Mouse (Mus musculus) megakaryocyte-erythroid progenitor cell, adult 5-6 weeks (primary cell): Measurements from ENCODE around the gene Cep170b. TPM values are rescaled to one million over a fixed set of nuclear protein-coding genes. Genes with fewer than 3 reads are reported as not detected.
A peak's percentile ranks its signal among the peaks of the same experiment; 100 is the strongest.

Source experiments
- ATAC-seq: replicated peaks from 2 replicates; pipeline ENCODE4 v1.8.0; 2016; ENCODE audit warnings: mild to moderate bottlenecking, inconsistent platforms; ENCODE audit not compliant: severe bottlenecking, poor library complexity, low FRiP score, low TSS enrichment
- total RNA-seq, 2 experiments: library from RNA; stranded (forward) in 1 of 2; stranded (reverse) in 1 of 2; fragments of 200-1000, 215-1000 nt in 1 of 2; fragments of >200 nt in 1 of 2; fragmentation: Nextera tagmentation in 1 of 2; gene quantifications; 2 replicates each; pipeline ENCODE4 v1.2.3; 2014 to 2017

Gene Cep170b
- total RNA-seq, 2 experiments from 2014 or later: 2.0 to 20.5 TPM

DNA sequence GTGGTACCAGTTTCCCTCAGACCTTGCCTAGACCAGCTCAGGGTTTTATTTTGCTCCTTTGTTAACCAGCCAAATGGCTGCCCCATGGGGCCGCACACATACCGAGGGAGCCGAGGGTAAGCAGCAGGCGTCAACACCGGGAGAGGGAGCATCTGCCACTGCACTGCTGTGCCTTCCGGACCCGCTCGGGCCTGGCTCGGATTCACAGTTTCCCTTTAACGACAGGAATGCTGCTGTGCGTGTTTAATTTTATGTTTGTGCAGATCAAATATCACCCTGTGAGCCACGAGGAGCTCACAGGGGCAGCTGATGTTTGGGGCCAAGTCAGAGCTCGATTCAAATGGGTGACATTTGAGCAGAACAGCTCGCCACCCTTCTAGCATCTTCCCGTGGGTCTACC lies 19.7 kb upstream of the Cep170b start:
- no peak for ATAC-seq

DNA sequence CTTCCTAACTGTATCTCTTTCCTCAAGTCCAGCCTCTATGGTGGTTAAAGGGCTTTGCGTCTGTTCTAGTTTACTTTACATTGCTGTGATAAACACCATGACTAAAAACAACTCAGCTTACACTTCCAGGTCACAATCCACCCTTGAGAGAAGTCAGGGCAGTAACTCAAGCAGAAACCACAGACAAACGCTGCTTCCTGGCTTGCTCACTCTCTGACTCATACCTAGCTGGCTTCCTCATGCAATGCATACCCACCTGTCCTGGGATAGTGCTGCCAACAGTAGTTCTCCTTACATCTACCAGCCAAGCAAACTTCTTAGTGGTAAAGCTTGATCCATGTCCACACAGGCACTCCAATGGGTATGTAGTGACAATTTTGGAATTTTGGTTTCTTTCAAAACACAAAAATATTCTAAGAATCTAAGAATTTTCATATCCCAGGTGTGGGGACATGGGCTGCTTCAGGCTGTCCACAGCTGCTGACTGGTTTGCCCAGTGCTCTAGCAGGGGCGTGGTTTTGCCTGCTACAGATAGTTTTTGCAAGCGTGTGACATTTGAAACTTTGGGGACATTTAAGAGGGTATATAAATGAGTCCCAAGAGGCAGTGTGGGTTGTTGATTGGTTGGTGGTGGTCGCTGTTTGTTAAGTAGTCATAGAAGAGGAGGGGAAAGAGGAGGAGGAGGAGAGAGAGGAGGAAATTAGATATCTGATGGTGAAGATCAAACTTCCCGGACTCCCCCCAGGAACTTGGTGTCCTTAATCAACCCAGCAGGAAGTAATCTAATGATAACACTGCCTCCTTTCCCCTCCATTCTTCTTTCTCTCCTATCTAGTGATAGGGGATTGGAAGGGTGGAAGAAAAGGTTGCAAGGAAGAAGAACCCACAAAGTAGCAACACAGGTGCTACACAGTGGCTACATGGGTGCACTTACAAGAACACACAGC lies 17.6 kb upstream of the Cep170b start:
- no peak for ATAC-seq

DNA sequence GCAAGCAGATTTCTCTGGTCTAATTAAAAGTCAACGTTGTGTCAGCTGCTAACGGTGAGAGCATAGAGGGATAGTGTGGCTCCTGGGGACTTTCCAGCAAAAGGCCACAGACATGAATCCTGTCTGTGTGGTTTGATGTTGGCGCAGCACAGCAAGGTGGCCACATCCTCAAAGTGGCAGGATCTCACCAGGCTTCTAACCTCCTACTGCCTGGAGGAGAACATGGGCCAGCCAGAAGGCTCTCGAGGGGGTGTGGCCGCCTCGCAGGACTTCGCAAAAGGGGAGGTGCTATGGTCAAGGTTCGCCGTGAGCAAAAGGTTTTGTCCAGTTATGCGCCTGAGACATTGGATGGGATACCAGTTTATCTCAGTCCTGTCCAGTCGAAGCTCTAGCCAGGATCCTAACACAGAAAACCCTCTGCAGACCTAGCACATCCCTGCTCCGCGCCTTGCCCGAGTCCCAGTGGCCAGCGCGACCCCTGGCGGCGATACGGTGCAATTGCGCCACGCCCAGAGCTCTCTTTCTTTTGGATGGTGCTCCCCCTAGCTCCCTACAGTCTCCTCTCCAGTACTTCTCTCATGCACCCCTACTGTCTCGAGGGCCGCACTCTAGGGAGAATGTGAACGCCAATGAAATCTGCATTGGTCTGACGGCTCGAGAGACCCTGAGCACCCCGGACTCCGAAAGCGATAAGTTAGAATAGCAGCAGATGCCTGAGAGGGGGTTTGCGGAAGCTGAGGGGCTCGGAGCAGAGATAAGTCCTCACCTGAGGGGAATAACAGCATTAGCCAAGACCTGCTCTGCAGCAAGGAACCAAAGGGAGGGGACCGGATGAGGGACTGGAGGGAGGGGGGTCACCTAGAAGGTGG lies 13.3 kb upstream of the Cep170b start:
- ATAC-seq: peak; percentile 92

DNA sequence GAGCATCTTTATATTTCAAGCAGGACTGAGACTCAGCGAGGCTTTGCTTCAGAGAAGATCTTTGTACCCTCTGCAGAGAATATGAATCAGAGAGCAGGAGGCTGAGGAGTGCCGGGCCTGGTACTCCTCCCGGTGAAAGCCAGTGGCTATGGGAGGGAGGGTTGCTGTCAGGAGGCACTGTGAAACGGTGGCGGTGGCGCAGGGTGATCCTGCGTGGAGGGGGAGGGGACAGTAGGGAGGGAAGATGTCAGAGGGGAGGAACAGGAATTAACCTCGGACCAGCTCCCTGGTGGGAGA lies 12.7 kb upstream of the Cep170b start:
- ATAC-seq: no peak

DNA sequence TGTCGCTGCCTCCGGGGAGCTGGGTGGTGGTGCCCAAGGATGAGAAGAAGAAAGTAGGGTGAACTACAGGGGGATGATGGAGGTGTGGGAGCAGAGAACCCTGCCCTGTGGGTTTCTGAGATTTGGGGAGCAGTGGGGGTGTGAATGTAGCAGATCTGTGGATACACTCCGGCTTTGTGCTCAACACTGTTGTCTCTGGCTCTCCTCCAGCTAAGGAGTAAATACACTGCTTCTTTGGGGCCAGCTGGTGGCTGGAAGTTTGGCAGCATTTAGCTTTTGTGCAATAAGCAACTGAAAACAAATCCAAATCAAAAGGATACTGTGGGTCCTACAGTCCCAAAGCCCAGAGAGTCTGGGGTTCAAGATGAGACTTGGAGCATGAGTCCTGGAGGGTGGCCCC lies 6.3 kb upstream of the Cep170b start:
- ATAC-seq: 0 out of 2 replicates have a peak, but pooled peaks have one; percentile 5

DNA sequence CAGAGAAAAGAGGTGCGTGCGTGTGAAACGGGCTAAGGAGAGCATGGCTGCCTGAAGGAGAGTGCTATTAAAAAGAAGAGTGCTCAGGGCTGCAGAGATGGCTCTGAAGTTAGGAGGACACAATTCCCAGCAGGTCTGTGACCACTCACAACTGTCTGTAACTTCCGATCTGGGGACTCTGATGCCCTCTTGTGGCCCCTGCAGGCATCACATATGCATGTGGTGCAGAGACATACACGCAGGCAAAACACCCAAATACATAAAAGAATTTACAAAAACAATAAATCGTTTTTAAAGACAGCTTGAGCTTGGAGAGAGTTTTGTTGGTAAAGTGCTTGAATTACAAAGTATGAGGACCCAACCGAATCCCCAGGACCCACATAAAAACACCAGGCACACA lies 3.1 kb upstream of the Cep170b start:
- peak; percentile 66 for ATAC-seq

DNA sequence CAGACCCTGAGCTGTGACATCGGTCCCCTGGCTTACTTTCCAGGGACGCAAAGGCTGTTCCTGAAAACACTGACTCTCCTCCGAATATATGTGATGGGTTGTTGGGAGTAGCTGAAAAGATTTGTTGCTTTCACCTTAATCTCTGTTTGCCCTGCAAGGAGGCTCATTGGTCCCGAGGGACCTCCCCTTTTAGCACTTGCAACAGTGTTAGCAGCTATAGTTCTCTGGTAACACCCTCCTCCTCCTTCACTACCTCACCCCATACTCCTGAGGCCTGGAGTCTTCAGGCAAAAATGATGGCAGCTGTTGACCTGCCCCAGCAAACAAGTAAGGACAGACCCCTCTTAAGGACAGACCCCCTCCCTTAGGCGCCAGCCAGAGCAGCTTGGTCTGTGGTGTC lies 1.3 kb upstream of the Cep170b start:
- ATAC-seq: no peak

DNA sequence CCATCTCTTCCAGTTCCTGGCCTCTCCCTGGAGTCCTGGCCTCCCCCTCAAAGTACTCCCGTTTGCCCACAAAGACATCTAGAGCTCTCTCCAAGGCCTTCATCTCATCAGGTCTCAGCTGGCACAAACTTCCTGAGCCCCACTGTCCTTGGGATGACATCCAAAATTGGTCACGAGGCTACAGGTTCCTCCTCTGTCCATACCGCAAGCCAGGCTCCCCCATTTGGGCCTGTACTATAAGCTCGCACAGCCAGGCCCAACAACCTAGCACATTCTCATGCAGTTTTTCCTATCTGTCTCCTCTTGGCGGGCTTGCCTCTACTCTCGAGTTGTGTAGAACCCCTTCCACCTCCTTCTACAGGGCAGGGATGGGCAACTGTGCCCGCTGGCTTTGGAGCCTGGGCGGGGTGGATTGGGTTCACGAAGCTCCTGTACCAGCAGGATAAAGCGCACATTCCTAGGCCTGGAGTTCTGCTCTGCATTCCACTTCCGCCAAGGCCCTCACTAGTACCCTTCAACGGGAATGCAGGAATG lies 702 bp downstream of the Cep170b start:
- no peak for ATAC-seq

DNA sequence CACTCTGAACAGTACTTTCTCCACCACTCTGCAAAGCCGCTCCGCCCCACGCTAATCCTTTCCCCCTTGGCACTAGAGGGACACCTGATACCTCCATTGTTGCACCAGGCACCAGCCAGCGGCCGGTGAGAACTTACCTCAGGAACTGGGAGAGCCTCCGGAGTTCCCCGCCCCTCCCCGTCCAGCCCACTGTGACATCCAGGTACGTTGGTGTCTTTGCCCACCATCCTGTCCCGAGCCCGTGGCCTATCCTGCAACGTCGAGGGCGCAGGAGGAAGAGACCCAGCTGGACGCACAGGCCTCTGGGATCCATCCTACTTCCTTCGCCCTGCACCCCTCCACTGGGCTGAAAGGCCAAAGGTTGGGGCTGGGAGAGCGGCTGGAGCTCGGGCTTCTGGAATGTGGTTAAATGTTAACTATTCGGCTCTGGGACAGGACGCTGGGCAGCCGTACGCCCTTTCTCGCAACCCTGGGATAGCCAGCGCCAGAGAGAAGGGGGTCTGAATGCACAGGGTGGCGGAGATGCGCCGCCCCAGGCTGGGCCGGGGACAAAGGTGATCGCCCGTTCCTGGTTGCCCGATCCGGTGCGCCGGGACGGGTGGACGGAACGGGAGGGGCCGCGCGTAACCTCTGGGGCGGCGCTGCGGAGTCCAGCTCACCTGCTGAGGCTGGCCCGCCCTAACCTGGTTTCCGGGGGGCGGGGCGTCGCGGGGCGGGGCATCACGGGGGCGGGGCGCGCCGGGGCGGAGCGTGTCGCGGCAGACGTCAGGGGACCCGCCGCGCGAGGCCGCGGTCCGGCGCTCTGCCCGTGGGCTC lies 1.4 kb downstream of the Cep170b start:
- ATAC-seq: no peak

DNA sequence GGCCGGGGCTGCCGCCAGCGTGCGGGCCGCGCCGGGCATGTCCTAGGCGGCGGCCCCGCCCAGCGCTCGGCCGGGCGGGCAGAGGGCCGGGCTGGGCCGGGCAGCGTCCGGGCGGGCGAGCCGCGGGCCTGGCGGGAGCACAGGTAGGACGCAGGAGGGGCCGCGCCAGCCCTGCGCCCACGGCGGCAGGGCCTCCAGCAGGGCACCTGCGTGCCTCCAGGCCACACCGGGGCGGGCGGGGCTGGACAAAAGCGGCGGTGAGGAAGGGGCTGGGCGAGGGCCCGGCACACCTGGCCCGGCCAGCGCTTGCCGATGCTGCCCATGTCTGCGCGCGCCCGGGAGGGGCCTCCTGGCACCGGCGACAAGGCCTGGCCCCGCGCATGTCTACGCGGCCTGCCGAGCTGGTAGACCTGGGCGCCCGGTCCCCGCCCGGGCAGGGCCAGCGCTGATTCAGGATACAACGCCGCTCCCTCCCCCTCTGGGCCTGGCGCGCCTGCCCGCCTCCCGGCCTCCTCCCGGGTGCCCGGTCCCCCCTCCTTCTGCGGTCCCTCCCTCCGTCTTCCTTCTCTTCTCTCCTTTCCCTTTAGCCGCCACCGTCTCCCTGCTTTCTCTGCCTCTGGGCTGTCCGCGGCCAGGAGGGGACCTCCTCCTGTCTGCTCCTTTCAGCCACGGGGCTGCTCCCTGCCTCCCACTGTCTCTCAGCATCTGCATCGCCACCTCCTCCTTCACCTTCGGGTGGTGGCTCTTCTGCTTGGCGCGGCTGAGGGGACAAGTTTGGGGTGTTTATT lies 2.2 kb downstream of the Cep170b start:
- ATAC-seq: peak; percentile 15; the same call in 1 of the 2 replicates

DNA sequence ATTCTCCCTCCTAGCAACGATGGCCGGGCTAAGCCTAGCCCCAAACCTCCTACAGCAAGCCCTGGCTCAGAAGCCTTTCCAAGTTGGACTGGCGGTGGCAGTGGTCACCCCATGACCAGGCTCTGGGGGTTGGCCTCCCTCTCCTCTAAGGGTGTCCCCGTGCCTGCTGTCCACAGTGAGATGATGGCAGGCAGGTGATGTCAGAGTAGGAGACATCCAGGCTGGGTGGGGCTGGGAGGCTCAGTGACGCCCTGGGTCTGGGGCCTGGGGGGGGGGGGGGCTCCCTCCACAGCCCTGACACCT lies 2.7 kb downstream of the Cep170b start:
- 0 out of 2 replicates have a peak, but pooled peaks have one; percentile 0 for ATAC-seq

DNA sequence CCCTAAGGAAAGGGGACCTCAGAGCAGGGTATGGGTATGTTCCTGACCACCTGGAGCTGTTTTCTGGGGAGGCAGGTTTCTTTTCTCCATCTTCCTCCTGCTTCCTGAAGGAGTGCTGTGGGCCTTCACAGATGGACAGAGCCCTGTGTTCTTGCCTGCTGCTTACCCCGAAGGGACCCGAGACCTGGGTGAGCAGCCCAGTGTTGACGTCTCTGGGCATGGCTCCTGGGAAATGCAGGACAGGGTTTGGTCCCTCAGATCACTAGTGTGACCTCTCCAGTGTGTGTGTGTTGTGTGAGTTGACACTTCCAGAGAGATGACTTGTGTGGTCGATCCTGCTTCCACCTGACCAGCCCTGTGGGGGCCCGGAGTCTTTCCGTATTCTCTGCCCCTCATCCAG lies 3.2 kb downstream of the Cep170b start:
- ATAC-seq: no peak

DNA sequence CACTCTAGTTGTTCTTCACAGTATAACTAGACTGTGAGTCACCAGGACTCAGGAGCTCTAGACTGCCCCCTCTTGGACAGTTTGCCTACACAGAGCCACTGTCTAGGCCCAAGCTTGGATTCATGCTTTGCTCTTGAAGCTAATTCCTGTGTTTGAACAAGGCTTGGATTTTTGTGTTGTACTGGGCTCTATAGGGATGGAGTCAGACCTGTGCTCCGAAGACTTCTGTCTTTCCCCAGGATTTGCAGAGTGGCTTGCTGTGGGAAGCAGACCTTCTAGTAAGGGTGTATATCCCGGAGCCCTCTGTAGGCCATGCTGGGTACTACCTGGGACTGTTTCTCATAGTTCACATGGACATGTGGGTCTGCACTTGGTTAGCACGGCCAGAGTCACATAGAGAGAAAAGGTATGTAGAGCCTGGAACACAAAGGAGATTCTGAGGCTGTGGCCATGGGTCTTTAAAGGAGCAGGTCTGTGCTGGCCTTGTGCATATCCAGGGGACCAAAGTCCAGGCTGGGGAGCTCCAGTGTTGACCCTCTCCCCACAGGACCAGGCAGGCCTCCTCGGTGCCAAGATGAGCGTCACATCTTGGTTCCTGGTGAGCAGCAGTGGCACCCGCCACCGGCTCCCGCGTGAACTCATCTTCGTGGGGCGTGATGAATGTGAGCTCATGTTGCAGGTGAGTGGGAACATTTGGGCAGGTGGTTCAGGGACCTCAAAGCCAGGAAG lies 4.0 kb downstream of the Cep170b start:
- ATAC-seq: peak; percentile 80

DNA sequence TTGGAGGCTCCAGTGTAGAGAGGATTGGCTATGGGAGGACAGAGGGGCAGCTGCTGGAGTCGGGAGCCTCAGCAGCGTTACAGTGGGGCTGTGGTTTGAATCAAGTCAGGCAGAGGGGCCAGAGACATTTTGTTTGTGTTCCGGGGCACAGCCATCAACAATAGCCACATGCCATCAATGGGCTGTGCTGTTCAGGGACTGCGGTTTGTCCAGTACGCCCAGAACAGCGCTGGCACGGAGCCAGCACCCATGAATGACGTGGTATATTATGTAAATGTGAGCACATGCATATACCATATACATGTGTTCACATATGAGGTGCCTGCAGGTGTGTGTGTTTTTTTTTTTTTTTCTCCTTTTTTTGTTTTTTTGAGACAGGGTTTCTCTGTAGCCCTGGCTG lies 7.5 kb downstream of the Cep170b start:
- ATAC-seq: no peak

DNA sequence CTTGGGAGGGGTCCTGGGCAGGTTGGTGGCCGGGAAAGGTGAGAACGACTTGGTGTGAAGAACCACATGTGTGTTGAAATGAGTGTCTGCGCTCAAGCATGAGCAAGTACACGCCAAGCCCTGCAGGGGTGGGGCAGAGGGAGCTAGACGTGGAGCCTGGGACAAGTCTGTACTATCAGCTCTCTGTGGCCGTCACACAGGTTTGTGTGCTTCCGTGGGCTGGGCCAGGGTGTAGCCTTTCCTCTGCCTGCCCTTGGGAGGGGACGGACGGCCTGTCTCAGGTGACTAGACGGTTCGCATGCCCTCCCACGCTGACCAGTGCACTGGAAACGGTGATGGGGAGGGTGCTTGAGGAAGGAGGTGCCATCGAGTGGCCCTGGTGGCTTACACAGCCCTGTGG lies 10.6 kb downstream of the Cep170b start:
- no peak for ATAC-seq

DNA sequence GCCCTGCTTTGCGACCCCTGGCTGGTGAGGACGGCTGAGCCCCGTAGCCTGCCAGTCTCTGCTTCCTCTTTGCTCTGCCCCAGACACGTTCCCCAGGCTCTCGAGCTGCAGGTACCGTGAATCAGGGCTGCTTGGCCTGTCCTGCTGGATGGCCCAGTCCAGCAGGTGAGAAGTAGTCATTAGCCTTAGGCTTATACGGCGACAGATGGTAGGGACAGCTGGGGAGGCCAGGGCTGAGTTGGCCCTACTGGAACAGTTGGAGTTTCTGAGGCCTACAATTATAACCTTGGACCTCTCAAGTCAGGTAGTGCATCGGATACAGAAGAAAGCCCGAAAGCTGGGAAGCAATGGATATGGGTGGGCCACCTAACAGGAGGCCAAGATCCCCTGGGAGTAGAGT lies 12.3 kb downstream of the Cep170b start:
- no peak for ATAC-seq

DNA sequence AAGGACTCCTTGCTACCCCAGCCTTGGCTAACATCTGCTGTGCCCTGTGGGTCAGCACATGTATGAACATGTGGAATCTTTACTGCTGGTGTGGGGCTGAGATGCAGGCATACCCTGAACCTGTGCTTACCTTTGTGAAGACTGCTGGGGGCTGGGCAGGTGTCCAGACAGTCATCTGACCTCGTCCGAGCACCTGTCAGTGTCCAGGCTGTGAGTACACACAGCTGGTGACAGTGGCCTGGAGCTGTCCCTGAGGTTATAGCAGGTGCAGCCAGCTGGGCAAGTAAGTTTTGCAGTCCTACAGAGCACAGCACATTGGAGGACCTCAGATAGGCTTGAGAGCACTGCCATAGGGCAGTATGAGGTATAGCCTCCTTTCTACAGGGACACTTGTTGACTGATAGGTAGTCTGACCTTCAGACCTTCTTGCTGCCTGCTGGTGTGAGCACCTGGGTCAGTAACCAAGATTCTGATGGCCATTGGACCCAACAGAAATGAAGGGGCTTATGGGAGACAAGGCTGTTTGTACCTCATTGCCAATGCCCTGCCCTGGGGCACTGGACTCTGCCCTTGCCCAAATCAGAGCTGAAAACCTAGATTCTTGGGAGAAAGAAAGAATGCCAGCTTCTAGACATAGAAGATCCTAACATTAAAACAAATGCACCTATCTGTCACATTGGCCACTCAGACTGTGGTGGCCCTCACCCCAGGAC lies 14.0 kb downstream of the Cep170b start:
- ATAC-seq: no peak
